Mouse (Mus musculus) neural tube, embryonic 14.5 days (tissue): ENCODE results near the gene Lsm2. TPM values are rescaled to one million over a fixed set of nuclear protein-coding genes. Genes with fewer than 3 reads are reported as not detected.
A peak's percentile ranks its signal among the peaks of the same experiment; 100 is the strongest.

Source experiments
- ATAC-seq: fragments of 200-750 bp; cut with Nextera tagmentation; 2 replicates; pipeline ENCODE4 v1.8.0; 2017; ENCODE audit warnings: low read depth, mild to moderate bottlenecking, moderate TSS enrichment, moderate library complexity
- H3K27ac ChIP-seq: fragments of 300-500 bp; sonication (generic); 2 replicates; pipeline ENCODE4 v1.5.1; 2014; ENCODE audit warnings: low read depth, mild to moderate bottlenecking, control low read depth, low read length, moderate library complexity, mixed read lengths
- H3K27me3 ChIP-seq: fragments of 300-500 bp; sonication (generic); 2 replicates; pipeline ENCODE4 v1.6.1; 2014; ENCODE audit warnings: low read length; ENCODE audit not compliant: control insufficient read depth, insufficient read depth
- H3K36me3 ChIP-seq: fragments of 300-500 bp; sonication (generic); 2 replicates; pipeline ENCODE4 v1.6.1; 2014; ENCODE audit warnings: low read length, mixed read lengths; ENCODE audit not compliant: control insufficient read depth, insufficient read depth
- H3K4me1 ChIP-seq: fragments of 300-500 bp; sonication (generic); 2 replicates; pipeline ENCODE4 v1.6.1; 2014; ENCODE audit warnings: low read length; ENCODE audit not compliant: control insufficient read depth, insufficient read depth
- H3K4me2 ChIP-seq: fragments of 300-500 bp; sonication (generic); 2 replicates; pipeline ENCODE4 v1.6.1; 2014; ENCODE audit warnings: mild to moderate bottlenecking, low read depth, low read length, control low read depth
- H3K4me3 ChIP-seq: fragments of 300-500 bp; sonication (generic); 2 replicates; pipeline ENCODE4 v1.5.1; 2014; ENCODE audit warnings: low read depth, low read length, control low read depth, mixed read lengths
- H3K9ac ChIP-seq: fragments of 300-500 bp; sonication (generic); replicated peaks from 2 replicates; pipeline ENCODE4 v1.6.1; 2014; ENCODE audit warnings: low read depth, mild to moderate bottlenecking, control low read depth, low read length, mixed read lengths
- H3K9me3 ChIP-seq: fragments of 300-500 bp; sonication (generic); 2 replicates; pipeline ENCODE4 v1.6.1; 2016; ENCODE audit warnings: low read length; ENCODE audit not compliant: control insufficient read depth
- WGBS: fragments of 180-500 bp; shearing (Covaris S2); extraction: QIAGEN DNeasy Blood & Tissue Kit; methylation state at CpG from one replicate; pipeline ENCODE4 v1.1.7; 2014; 5-methylcytosine and 5-hydroxymethylcytosine counted together
- polyA plus RNA-seq: library from polyadenylated mRNA; unstranded; fragments of >200 nt; fragmentation: Nextera tagmentation; extraction: Ambion mirVana; gene quantifications from 2 replicates; pipeline ENCODE4 v1.2.1, GENCODE M21; 2014

Gene Lsm2
- polyA plus RNA-seq, 1 experiment from 2014 or later, result 89.5 TPM

DNA sequence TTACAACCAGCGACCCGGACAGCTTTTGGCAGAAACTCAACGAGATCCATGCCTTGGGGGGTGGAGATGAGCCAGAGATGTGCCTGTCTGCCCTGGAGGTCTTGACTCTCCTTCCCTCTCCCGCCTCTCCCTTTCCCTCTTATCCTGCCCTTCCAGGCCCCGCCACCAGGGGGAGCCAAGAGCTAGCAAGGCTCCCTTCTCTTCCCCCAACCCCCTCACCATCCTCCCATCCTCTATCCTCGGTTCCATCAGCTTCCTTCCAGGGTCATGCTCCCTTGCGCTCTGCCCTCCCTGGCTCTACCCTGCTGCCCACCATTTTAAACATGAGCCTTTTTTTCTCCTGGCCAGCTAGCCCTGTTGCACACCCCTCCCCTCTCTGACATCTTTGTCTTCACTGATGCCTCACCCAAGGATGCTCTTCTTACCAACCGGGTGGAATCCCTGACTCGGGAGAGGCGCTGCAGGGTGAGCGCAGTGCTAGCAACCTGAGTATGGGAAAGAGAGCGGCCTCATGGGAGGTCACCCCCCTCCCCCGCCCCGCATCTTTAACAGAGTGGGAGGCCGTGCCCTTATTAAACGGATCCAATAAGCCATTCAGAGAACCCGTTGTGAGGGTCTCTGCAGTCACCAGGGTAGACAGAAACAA lies 39.6 kb downstream of the Lsm2 start:
- ATAC-seq, result peak; percentile 44; the same call in 1 of the 2 replicates
- no peak overlapping the region for H3K4me2 ChIP-seq
- no peak overlapping the region for H3K9ac ChIP-seq
- H3K27me3 ChIP-seq, result no peaks in the 10 kb centered on the region
- 8% methylated on average over 17 of the region's 17 CpGs for WGBS
- H3K27ac ChIP-seq, result no peak overlapping the region
- no peaks in the 10 kb centered on the region for H3K9me3 ChIP-seq
- H3K36me3 ChIP-seq, result peaks cover 4% of the 10 kb centered on the region; the same call in 1 of the 2 replicates
- no peak overlapping the region for H3K4me3 ChIP-seq
- H3K4me1 ChIP-seq, result no peaks in the 10 kb centered on the region

DNA sequence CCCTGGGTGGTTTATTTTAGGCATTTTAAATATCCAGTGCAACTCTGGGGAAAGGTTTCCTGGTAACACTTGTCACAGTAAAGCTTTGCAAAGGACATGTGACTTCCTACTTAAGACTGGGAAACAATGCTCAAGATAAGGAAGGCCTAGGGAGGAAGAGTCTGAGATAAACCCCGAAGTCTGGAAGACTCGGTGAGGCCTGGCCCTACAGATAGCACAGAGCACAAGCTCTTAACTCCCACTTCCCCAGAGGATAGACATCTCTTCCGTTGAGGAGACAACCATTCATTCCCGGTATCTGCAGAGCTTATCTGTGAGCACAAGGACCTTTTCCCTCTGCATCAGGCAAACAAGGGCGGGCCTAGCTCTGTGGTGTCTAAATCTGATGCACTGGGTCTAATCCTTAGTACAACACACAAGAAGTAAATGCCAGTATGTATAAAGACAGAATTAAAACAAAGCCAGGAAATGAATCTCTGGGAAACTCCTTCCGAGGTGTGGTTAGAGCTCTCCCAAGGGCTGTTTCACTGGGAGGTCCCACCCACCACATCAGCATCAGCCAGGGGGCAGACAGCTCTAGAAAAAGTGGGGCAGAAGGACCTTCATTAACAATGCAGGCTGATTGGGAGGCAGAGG lies 40.3 kb downstream of the Lsm2 start:
- Histone ChIP-seq H3K27ac (no peak overlapping the region), H3K36me3 (no peaks in the 10 kb centered on the region), H3K4me1 (no peaks in the 10 kb centered on the region), H3K4me3 (no peak overlapping the region), H3K27me3 (no peaks in the 10 kb centered on the region), H3K4me2 (no peak overlapping the region), H3K9me3 (no peaks in the 10 kb centered on the region), H3K9ac (no peak overlapping the region)
- no peak for ATAC-seq
- 77% methylated on average over 6 of the region's 6 CpGs for WGBS

DNA sequence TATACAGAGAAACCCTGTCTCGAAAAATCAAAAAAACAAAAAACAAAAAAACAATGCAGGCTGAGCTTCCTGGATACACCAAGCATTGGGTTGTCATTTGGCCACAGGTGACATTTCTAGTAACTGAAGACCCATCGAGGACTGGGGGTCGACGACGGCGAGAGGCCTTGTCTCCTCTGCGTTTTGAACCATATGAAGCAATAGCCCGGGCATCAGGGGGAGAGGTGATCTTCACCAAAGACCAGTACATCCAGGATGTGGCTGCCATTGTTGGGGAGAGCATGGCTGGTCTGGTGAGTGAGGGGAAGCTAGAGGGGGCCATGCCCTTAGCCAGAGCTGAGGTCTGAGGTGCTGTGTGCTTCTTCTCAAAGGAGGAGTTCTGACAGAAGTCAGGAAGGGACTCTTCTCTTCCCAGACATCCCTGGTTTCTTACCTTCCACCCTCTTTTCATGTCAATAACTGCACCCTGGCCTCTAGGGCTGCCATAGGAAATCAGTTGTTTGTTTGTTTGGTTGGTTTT lies 40.9 kb downstream of the Lsm2 start:
- Histone ChIP-seq H3K9me3 (no peaks in the 10 kb centered on the region), H3K27me3 (no peaks in the 10 kb centered on the region), H3K4me1 (no peaks in the 10 kb centered on the region), H3K27ac (no peak overlapping the region), H3K4me2 (no peak overlapping the region), H3K36me3 (no peaks in the 10 kb centered on the region), H3K4me3 (no peak overlapping the region), H3K9ac (no peak overlapping the region)
- no peak for ATAC-seq
- 93% methylated on average over 8 of the region's 8 CpGs for WGBS

DNA sequence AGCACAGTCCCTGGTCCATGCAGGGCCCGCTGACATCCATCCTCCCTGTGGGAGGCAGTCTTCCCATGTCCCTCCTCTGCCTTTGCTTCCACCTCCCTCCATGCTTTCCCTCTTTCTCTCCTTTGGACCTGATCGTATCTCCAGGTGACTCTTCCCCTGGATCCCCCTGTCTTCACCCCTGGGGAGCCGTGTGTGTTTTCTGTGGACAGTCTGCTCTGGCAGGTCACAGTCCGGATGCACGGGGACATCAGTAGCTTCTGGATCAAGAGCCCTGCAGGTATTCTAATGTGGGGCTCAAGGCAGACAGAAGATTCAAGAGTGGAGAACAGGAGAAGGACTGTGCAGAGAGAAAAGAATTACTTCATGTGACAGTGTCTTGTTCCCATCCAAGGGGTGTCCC lies 41.6 kb downstream of the Lsm2 start:
- Histone ChIP-seq H3K27ac (no peak overlapping the region), H3K4me3 (no peak overlapping the region), H3K9ac (no peak overlapping the region), H3K36me3 (no peaks in the 10 kb centered on the region), H3K9me3 (no peaks in the 10 kb centered on the region), H3K4me1 (no peaks in the 10 kb centered on the region), H3K27me3 (no peaks in the 10 kb centered on the region), H3K4me2 (no peak overlapping the region)
- ATAC-seq, result no peak
- 89% methylated on average over 5 of the region's 5 CpGs for WGBS

DNA sequence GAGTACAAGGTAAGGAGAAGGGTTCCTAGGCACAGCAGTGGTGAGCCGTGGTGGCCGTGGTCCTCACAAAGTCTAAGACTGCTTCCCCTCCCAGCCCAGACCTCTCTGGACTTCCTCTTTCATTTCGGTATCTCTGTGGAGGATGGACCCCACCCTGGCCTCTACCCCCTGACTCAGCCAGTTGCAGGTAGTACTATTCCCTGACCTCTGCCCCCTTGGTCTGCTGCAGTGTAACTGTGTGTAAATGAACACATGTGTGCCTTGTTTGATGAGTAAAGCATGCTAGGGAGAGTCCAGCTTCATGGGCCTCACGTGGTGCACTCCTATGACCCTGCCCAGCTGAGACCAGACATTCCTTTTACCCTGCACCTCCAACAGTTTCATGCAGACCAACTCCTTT lies 42.1 kb downstream of the Lsm2 start:
- ATAC-seq, result no peak
- H3K9me3 ChIP-seq, result no peaks in the 10 kb centered on the region

DNA sequence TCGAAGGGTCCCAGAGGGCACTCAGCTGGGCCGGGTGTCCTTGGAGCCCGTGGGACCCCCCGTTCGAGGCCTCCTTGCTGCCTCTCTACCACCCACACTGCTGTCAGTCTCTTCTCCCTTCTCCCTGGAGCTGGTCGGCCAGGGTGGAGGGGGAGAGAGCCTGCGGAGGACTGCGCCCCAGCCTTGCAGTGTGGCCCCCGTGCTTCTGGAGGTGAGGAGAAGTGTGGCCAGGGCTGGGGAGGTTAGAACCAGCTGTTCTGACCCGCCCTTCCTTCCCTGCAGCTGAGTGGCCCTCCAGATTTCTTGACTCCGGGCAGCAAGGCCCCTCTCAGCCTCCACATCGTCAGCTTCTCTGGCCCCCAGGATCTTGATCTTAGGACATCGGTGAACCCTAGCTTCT lies 42.6 kb downstream of the Lsm2 start:
- WGBS, result 82% methylated on average over 13 of the region's 13 CpGs

More for the DNA sequence above, 42.1 kb downstream of the Lsm2 start:
- H3K36me3 ChIP-seq, result no peaks in the 10 kb centered on the region
- H3K4me2 ChIP-seq, result no peak overlapping the region
- H3K4me1 ChIP-seq, result no peaks in the 10 kb centered on the region
- WGBS, result 84% methylated on average over 4 of the region's 4 CpGs
- H3K9ac ChIP-seq, result no peak overlapping the region
- no peak overlapping the region for H3K27ac ChIP-seq
- H3K4me3 ChIP-seq, result no peak overlapping the region
- H3K27me3 ChIP-seq, result no peaks in the 10 kb centered on the region

DNA sequence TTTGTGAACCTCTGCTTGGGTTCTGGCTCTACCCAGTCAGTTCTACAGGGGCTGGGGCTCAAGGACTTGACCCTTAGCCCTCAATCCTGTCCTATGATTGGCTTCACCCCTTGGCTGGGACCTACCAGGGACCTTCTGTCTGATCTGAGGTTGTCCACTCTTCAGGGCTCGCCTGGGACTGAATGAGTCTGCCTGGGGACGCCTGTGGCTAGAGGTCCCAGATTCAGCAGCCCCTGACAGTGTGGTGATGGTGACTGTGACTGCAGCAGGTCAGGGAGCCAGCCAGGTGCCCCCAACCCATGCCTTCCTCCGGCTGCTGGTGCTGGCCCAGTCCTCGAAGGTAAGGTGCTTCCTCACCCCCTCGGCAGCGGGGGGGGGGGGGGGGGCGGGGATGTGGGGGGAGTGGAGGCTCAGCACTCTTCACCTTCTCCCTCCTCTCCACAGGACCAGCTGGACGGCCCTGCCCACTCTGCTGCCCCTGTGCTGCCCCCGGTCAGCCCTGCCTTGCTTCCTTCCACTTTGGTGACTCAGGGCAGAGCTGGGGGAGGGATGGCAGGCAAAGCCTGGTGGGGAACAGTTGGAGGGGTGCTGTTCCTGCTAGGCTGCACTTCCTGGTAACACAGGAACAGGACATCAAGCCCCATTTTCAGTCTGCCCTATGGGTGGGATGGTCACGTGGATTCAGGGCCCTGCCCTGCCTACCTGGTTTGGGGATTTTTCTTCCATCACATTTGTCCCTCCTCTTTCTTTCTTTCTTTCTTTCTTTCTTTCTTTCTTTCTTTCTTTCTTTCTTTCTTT lies 43.2 kb downstream of the Lsm2 start:
- no peaks in the 10 kb centered on the region for H3K9me3 ChIP-seq
- H3K27me3 ChIP-seq, result no peaks in the 10 kb centered on the region
- H3K9ac ChIP-seq, result no peak overlapping the region
- WGBS, result 78% methylated on average over 5 of the region's 10 CpGs
- H3K36me3 ChIP-seq, result no peaks in the 10 kb centered on the region
- H3K27ac ChIP-seq, result no peak overlapping the region
- ATAC-seq, result no peak
- no peak overlapping the region for H3K4me2 ChIP-seq
- H3K4me3 ChIP-seq, result no peak overlapping the region
- H3K4me1 ChIP-seq, result 0 out of 2 replicates have a peak, but pooled peaks cover 2% of the 10 kb centered on the region

More for the DNA sequence above, 42.6 kb downstream of the Lsm2 start:
- Histone ChIP-seq H3K4me1 (no peaks in the 10 kb centered on the region), H3K9me3 (no peaks in the 10 kb centered on the region), H3K4me2 (no peak overlapping the region), H3K4me3 (no peak overlapping the region), H3K27me3 (no peaks in the 10 kb centered on the region), H3K27ac (no peak overlapping the region), H3K9ac (no peak overlapping the region), H3K36me3 (no peaks in the 10 kb centered on the region)
- no peak for ATAC-seq

DNA sequence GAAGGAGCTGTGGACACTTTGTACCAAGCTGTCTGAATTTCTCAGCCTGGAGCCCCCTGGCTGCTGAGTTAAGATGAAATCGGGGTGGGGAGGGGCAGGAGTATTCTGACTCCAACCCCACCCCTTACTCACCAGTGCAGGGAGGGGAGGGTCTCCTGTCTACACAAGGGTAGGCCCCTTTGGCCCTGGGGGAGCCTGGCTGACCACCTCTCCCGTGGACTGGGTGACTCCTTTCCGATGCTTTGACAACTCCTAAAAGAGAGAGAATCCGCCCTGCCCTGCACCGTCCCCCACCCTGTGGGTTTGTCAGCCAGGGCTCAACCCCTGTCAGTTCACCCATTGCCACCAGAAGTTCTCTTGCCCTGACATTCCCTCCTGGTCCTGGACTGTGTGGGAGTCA lies 44.5 kb downstream of the Lsm2 start:
- Histone ChIP-seq H3K9ac (no peak overlapping the region), H3K27me3 (no peaks in the 10 kb centered on the region), H3K36me3 (no peaks in the 10 kb centered on the region), H3K4me2 (no peak overlapping the region), H3K27ac (no peak overlapping the region), H3K9me3 (no peaks in the 10 kb centered on the region), H3K4me1 (0 out of 2 replicates have a peak, but pooled peaks cover 2% of the 10 kb centered on the region), H3K4me3 (no peak overlapping the region)
- no peak for ATAC-seq
- 87% methylated on average over 5 of the region's 5 CpGs for WGBS
